Mouse (Mus musculus) forebrain, embryonic 16.5 days (tissue): Measurements from ENCODE around the gene Trio. TPM values are rescaled to one million over a fixed set of nuclear protein-coding genes. Genes with fewer than 3 reads are reported as not detected.

Experiments used
- ATAC-seq: fragments of 200-750 bp; cut with Nextera tagmentation; 2 replicates; pipeline ENCODE4 v1.8.0; 2017; ENCODE audit warnings: mild to moderate bottlenecking, moderate library complexity
- H3K27ac ChIP-seq: fragments of 300-500 bp; sonication (generic); 2 replicates; pipeline ENCODE4 v1.5.1; 2014; ENCODE audit warnings: low read length, control low read depth
- H3K27me3 ChIP-seq: fragments of 300-500 bp; sonication (generic); replicated peaks from 2 replicates; pipeline ENCODE4 v1.6.1; 2014; ENCODE audit warnings: low read length; ENCODE audit not compliant: control insufficient read depth, insufficient read depth
- H3K36me3 ChIP-seq: fragments of 300-500 bp; sonication (generic); 2 replicates; pipeline ENCODE4 v1.6.1; 2014; ENCODE audit not compliant: control insufficient read depth, insufficient read depth
- H3K4me1 ChIP-seq: fragments of 300-500 bp; sonication (generic); replicated peaks from 2 replicates; pipeline ENCODE4 v1.6.1; 2014; ENCODE audit warnings: low read length; ENCODE audit not compliant: control insufficient read depth, insufficient read depth
- H3K4me2 ChIP-seq: fragments of 300-500 bp; sonication (generic); 2 replicates; pipeline ENCODE4 v1.6.1; 2014; ENCODE audit warnings: mild to moderate bottlenecking, low read length, control low read depth
- H3K4me3 ChIP-seq: fragments of 300-500 bp; sonication (generic); replicated peaks from 2 replicates; pipeline ENCODE4 v1.5.1; 2014; ENCODE audit warnings: mild to moderate bottlenecking, low read length, control low read depth
- H3K9ac ChIP-seq: fragments of 300-500 bp; sonication (generic); replicated peaks from 2 replicates; pipeline ENCODE4 v1.6.1; 2014; ENCODE audit warnings: low read depth, low read length, control low read depth
- H3K9me3 ChIP-seq: fragments of 300-500 bp; sonication (generic); 2 replicates; pipeline ENCODE4 v1.6.1; 2016; ENCODE audit warnings: low read length; ENCODE audit not compliant: control insufficient read depth
- WGBS: fragments of 180-500 bp; shearing (Covaris S2); extraction: QIAGEN DNeasy Blood & Tissue Kit; methylation state at CpG from one replicate; pipeline ENCODE4 v1.1.7; 2014; 5-methylcytosine and 5-hydroxymethylcytosine counted together
- polyA plus RNA-seq: library from polyadenylated mRNA; unstranded; fragments of >200 nt; fragmentation: Nextera tagmentation; extraction: Ambion mirVana; gene quantifications from 2 replicates; pipeline ENCODE4 v1.2.1, GENCODE M21; 2015

The Trio gene
- polyA plus RNA-seq, 1 experiment from 2014 or later: 42.6 TPM

- 7% methylated on average over 18 of the region's 18 CpGs for WGBS
- H3K4me2 ChIP-seq: peak overlapping the region; percentile 25
- H3K36me3 ChIP-seq: no peaks in the 10 kb centered on the region
- peaks cover 4% of the 10 kb centered on the region for H3K4me1 ChIP-seq
- no peaks in the 10 kb centered on the region for H3K27me3 ChIP-seq
- no peak overlapping the region for H3K27ac ChIP-seq
- H3K4me3 ChIP-seq: no peak overlapping the region
- H3K9ac ChIP-seq: no peak overlapping the region
- H3K9me3 ChIP-seq: no peaks in the 10 kb centered on the region
- ATAC-seq: peak; percentile 93
These were observed 25.5 kb upstream of the Trio start for GRCm38 (mm10) chr15:28051104-28051625.

- Histone ChIP-seq H3K27me3 (no peaks in the 10 kb centered on the region), H3K9ac (no peak overlapping the region), H3K4me1 (peaks cover 4% of the 10 kb centered on the region), H3K4me3 (no peak overlapping the region), H3K9me3 (no peaks in the 10 kb centered on the region), H3K27ac (no peak overlapping the region), H3K36me3 (no peaks in the 10 kb centered on the region), H3K4me2 (no peak overlapping the region)
- WGBS: 91% methylated on average over 3 of the region's 3 CpGs
- ATAC-seq: no peak
These were observed 22.1 kb upstream of the Trio start for GRCm38 (mm10) chr15:28047711-28048110.

GRCm38 (mm10) chr15:28041158-28041865, 15.7 kb upstream of the Trio start:
- Histone ChIP-seq H3K9ac (no peak overlapping the region), H3K36me3 (no peaks in the 10 kb centered on the region), H3K4me2 (no peak overlapping the region), H3K4me3 (no peak overlapping the region), H3K9me3 (no peaks in the 10 kb centered on the region), H3K27me3 (0 out of 2 replicates have a peak, but pooled peaks cover 3% of the 10 kb centered on the region), H3K4me1 (peaks cover 9% of the 10 kb centered on the region), H3K27ac (no peak overlapping the region)
- 6% methylated on average over 9 of the region's 9 CpGs for WGBS
- peak; percentile 54; the same call in 1 of the 2 replicates for ATAC-seq

GRCm38 (mm10) chr15:28037651-28038050, 12.0 kb upstream of the Trio start:
- H3K27me3 ChIP-seq: 0 out of 2 replicates have a peak, but pooled peaks cover 3% of the 10 kb centered on the region
- H3K4me1 ChIP-seq: peaks cover 9% of the 10 kb centered on the region
- H3K27ac ChIP-seq: no peak overlapping the region
- no peak overlapping the region for H3K4me2 ChIP-seq
- H3K36me3 ChIP-seq: no peaks in the 10 kb centered on the region
- no peak overlapping the region for H3K9ac ChIP-seq
- ATAC-seq: no peak
- WGBS: 83% methylated on average over 6 of the region's 6 CpGs
- no peaks in the 10 kb centered on the region for H3K9me3 ChIP-seq
- H3K4me3 ChIP-seq: no peak overlapping the region

- no peaks in the 10 kb centered on the region for H3K27me3 ChIP-seq
- no peaks in the 10 kb centered on the region for H3K36me3 ChIP-seq
- H3K27ac ChIP-seq: no peak overlapping the region
- no peaks in the 10 kb centered on the region for H3K4me1 ChIP-seq
- WGBS: 92% methylated on average over 10 of the region's 10 CpGs
- no peak overlapping the region for H3K9ac ChIP-seq
- H3K4me3 ChIP-seq: no peak overlapping the region
- H3K9me3 ChIP-seq: no peaks in the 10 kb centered on the region
- ATAC-seq: no peak
- H3K4me2 ChIP-seq: no peak overlapping the region
These were observed 10.0 kb upstream of the Trio start for GRCm38 (mm10) chr15:28035601-28036000.

GRCm38 (mm10) chr15:28034636-28035035, 9.0 kb upstream of the Trio start:
- Histone ChIP-seq H3K27me3 (no peaks in the 10 kb centered on the region), H3K36me3 (no peaks in the 10 kb centered on the region), H3K27ac (no peak overlapping the region), H3K9ac (no peak overlapping the region), H3K4me3 (no peak overlapping the region), H3K9me3 (no peaks in the 10 kb centered on the region), H3K4me1 (no peaks in the 10 kb centered on the region), H3K4me2 (no peak overlapping the region)
- WGBS: 51% methylated on average over 10 of the region's 10 CpGs
- no peak for ATAC-seq

- H3K27me3 ChIP-seq: no peaks in the 10 kb centered on the region
- no peak overlapping the region for H3K27ac ChIP-seq
- no peak overlapping the region for H3K9ac ChIP-seq
- no peak overlapping the region for H3K4me3 ChIP-seq
- no peak for ATAC-seq
- no peaks in the 10 kb centered on the region for H3K36me3 ChIP-seq
- WGBS: 91% methylated on average over 7 of the region's 7 CpGs
- peaks cover 6% of the 10 kb centered on the region for H3K4me1 ChIP-seq
- no peak overlapping the region for H3K4me2 ChIP-seq
- H3K9me3 ChIP-seq: no peaks in the 10 kb centered on the region
These were observed 3.7 kb upstream of the Trio start for GRCm38 (mm10) chr15:28029371-28029770.

- no peak for ATAC-seq
- no peak overlapping the region for H3K4me2 ChIP-seq
- H3K36me3 ChIP-seq: no peaks in the 10 kb centered on the region
- H3K9ac ChIP-seq: no peak overlapping the region
- H3K4me1 ChIP-seq: peaks cover 9% of the 10 kb centered on the region
- no peaks in the 10 kb centered on the region for H3K9me3 ChIP-seq
- H3K27ac ChIP-seq: no peak overlapping the region
- 96% methylated on average over 6 of the region's 6 CpGs for WGBS
- no peaks in the 10 kb centered on the region for H3K27me3 ChIP-seq
- H3K4me3 ChIP-seq: no peak overlapping the region
These were observed 2.9 kb upstream of the Trio start for GRCm38 (mm10) chr15:28028542-28028941.

- peaks cover 33% of the 10 kb centered on the region for H3K4me1 ChIP-seq
- H3K36me3 ChIP-seq: no peaks in the 10 kb centered on the region
- peak overlapping the region; percentile 88 for H3K4me3 ChIP-seq
- under 1% methylated on average over 18 of the region's 18 CpGs for WGBS
- H3K27ac ChIP-seq: peak overlapping the region; percentile 99
- H3K4me2 ChIP-seq: peak overlapping the region; percentile 75
- H3K9ac ChIP-seq: peak overlapping the region; percentile 71
- no peak for ATAC-seq
- H3K9me3 ChIP-seq: no peaks in the 10 kb centered on the region
- no peaks in the 10 kb centered on the region for H3K27me3 ChIP-seq
These were observed 476 bp upstream of the Trio start for GRCm38 (mm10) chr15:28026167-28026481.
